Mouse (Mus musculus): ENCODE measurements at regions not wholly inside any gene's neighbourhood (a gene's known extent, or its start where the extent isn't known, plus 50 kb on each side); places are given as distances from the start of the nearest gene placed in this dataset.

GRCm38 (mm10) chr14:100484101-100484500 is 199.6 kb upstream of the Klf12 start:
- ATAC-seq: no peak
- Histone ChIP-seq H3K4me2 (replicated peaks) (no peak overlapping the region), H3K27ac (no peak overlapping the region), H3K27me3 (peaks cover 4% of the 10 kb centered on the region; the same call in 1 of the 2 replicates), H3K9ac (replicated peaks) (no peak overlapping the region), H3K4me3 (replicated peaks) (no peak overlapping the region), H3K4me1 (replicated peaks) (no peaks in the 10 kb centered on the region), H3K9me3 (no peaks in the 10 kb centered on the region), H3K36me3 (no peaks in the 10 kb centered on the region)
- WGBS: 77% methylated on average over 5 of the region's 5 CpGs

DNA sequence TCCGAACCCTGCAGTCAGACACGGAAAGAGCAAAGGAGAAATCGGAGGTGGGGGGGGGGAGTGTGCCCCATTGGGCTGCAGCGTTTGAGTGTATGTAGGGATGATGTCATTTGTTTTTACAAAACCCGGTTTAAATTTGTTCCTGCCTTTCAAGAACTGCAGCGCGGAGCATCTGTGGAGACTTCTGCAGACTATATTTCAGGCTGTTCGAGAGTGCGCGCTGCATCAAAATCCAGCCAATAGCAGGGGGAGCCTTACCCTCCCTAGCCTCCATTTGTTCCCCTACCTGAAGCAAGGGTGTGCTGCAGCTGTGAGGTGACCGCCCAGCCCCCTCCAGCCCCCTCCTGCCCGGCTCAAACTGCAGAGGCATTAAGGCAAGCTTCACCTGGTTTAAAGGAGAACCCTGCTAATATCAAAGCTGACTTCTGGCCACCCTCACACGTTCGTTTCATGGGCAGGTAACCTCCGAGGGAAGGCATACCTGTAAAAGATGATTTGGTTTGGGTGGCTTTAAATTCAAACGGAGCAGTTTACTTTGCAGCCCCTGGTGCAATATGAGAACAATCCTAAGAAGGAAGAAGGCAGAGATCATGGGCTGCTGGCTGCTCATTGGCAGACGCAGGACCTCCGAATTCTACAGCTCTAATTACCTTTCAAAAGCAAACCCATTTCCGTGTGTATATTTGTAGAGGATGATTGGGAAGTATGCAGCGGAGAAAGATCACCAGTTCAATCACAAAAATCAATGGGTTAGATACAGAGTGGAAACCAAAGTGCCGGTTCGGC is 193.3 kb upstream of the Klf12 start:
- no peak overlapping the region for H3K27ac ChIP-seq
- H3K4me1 ChIP-seq (replicated peaks): peaks cover 9% of the 10 kb centered on the region; the same call in 1 of the 2 replicates
- ATAC-seq: peak; percentile 93
- H3K4me2 ChIP-seq (replicated peaks): peak overlapping the region; percentile 74
- 9% methylated on average over 22 of the region's 22 CpGs for WGBS
- peak overlapping the region; percentile 60 for H3K9ac ChIP-seq (replicated peaks)
- peaks cover 4% of the 10 kb centered on the region; the same call in 1 of the 2 replicates for H3K27me3 ChIP-seq
- H3K9me3 ChIP-seq: no peaks in the 10 kb centered on the region
- H3K4me3 ChIP-seq (replicated peaks): peak overlapping the region; percentile 41
- H3K36me3 ChIP-seq: no peaks in the 10 kb centered on the region

GRCm38 (mm10) chr14:100468311-100468710 is 183.8 kb upstream of the Klf12 start:
- no peak overlapping the region for H3K4me3 ChIP-seq (replicated peaks)
- no peaks in the 10 kb centered on the region for H3K27me3 ChIP-seq
- H3K4me1 ChIP-seq (replicated peaks): no peaks in the 10 kb centered on the region
- no peaks in the 10 kb centered on the region for H3K36me3 ChIP-seq
- no peak for ATAC-seq
- H3K9me3 ChIP-seq: no peaks in the 10 kb centered on the region
- 92% methylated on average over 3 of the region's 3 CpGs for WGBS
- H3K27ac ChIP-seq: no peak overlapping the region
- H3K4me2 ChIP-seq (replicated peaks): no peak overlapping the region
- no peak overlapping the region for H3K9ac ChIP-seq (replicated peaks)

DNA sequence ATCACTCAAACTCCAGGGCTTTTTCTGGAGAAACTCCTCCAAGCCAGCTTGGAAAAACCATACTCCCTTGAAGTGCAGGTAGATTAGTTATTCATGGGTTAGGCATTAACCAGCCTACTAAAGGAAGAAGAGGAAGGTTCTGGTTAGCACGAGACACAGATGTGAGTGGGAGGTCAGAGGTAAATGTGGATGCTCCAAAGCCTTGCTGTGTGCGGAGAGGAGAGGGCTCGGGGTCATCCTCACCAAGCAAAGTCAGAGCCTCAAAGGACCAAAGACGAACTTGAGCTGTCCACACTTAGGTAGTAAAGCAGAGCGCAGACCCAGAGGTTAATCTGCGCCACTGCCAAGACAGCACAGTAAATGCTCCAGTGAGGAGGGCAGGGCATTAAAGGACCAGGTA is 177.8 kb upstream of the Klf12 start:
- no peak for ATAC-seq
- WGBS: 83% methylated on average over 6 of the region's 6 CpGs
- Histone ChIP-seq H3K9ac (replicated peaks) (no peak overlapping the region), H3K4me3 (replicated peaks) (no peak overlapping the region), H3K4me2 (replicated peaks) (no peak overlapping the region), H3K27me3 (no peaks in the 10 kb centered on the region), H3K9me3 (no peaks in the 10 kb centered on the region), H3K4me1 (replicated peaks) (peaks cover 44% of the 10 kb centered on the region), H3K36me3 (no peaks in the 10 kb centered on the region), H3K27ac (no peak overlapping the region)

DNA sequence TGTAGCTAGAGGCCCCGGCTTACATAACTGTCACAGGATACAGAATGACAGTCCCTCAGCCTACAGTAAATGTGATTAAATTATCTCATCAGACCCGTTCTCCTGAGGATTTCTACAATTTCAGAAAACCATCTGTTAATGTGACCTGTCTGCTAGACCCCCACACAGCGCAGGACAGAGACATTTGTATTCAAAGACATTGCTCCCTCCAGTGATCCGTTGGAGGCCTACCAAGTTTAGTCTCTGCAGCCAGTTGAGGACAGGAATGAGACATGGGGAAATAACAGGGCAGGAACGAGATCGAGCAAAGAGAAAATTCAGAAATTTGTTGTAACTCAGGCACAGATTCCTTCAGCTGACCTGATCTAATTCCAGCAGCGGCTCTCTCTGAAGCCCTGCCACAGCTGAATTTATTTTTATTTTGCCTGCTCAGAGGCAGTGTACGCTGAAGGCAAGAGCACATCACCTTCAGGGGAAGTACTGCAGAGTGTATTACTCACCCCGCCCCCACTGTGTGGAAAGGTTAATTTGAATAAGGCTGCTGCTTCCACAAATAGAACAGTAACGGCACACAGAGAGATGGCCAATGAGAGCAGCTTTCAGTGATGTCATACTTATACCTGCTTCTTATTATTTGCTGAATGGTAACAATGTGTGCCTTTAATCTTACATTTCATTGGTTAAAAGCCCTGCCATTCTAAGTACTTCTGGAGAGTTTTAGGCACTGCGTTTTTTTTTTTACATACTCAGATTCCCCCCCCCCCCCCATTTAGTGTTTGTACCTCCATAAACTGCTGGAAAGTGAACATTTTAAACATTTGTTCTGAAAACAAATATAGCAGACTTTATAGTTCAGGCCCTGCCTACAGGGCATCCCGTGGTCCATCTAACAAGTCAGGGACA is 176.9 kb upstream of the Klf12 start:
- 38% methylated on average over 12 of the region's 12 CpGs for WGBS
- Histone ChIP-seq H3K4me3 (replicated peaks) (no peak overlapping the region), H3K9me3 (no peaks in the 10 kb centered on the region), H3K9ac (replicated peaks) (0 out of 2 replicates have a peak overlapping the region, but pooled peaks have one; percentile 24), H3K4me1 (replicated peaks) (peaks cover 44% of the 10 kb centered on the region), H3K36me3 (no peaks in the 10 kb centered on the region), H3K27me3 (no peaks in the 10 kb centered on the region), H3K27ac (peak overlapping the region; percentile 83), H3K4me2 (replicated peaks) (peak overlapping the region; percentile 34)
- ATAC-seq: peak; percentile 86

- Histone ChIP-seq H3K36me3 (no peaks in the 10 kb centered on the region), H3K4me2 (replicated peaks) (peak overlapping the region; percentile 49), H3K4me1 (replicated peaks) (peaks cover 44% of the 10 kb centered on the region), H3K4me3 (replicated peaks) (peak overlapping the region; percentile 12; the same call in 1 of the 2 replicates), H3K27ac (peak overlapping the region; percentile 87), H3K9ac (replicated peaks) (0 out of 2 replicates have a peak overlapping the region, but pooled peaks have one; percentile 42), H3K27me3 (no peaks in the 10 kb centered on the region), H3K9me3 (no peaks in the 10 kb centered on the region)
- WGBS: 12% methylated on average over 8 of the region's 8 CpGs
- ATAC-seq: 0 out of 2 replicates have a peak, but pooled peaks have one; percentile 1
Observed at GRCm38 (mm10) chr14:100459601-100460290, 175.3 kb upstream of the Klf12 start.

DNA sequence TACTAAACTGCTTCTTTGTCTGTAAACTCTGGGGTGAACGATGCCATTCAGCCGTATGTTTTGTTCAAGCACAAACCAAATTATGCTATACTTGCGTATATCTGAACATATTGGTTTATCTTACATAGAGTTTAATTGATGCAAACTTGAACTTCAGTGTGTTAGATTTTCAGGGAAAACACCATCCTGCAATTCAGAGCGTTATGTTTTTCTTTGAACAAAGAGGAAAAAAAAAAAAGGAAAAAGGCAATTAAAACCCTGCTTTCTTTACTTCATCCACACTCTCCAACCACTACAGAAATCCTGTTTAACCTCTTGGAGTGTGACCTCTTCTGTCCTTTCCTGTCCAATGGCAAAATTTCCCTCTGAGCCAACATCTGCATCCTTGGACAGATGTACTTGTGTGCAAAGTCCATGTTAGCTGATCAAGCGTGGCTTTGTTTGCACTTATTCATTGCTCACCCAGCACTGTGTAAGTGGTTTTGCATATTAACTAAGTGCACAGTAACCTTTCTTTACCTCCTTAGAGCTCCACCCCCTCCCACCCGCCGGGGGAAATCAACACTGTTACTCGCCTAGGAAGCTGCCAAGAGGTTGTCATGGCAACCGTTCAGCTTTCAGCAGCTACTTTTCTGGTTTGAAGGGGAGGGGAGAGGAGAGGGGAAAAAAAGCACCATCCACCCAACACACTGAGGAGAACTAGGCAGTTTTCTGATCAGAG is 174.4 kb upstream of the Klf12 start:
- Histone ChIP-seq H3K9ac (replicated peaks) (peak overlapping the region; percentile 21; the same call in 1 of the 2 replicates), H3K4me2 (replicated peaks) (peak overlapping the region; percentile 49), H3K4me3 (replicated peaks) (peak overlapping the region; percentile 12; the same call in 1 of the 2 replicates), H3K27ac (peak overlapping the region; percentile 87), H3K27me3 (no peaks in the 10 kb centered on the region), H3K36me3 (no peaks in the 10 kb centered on the region), H3K4me1 (replicated peaks) (peaks cover 44% of the 10 kb centered on the region), H3K9me3 (no peaks in the 10 kb centered on the region)
- WGBS: 4% methylated on average over 9 of the region's 9 CpGs
- peak; percentile 93 for ATAC-seq

GRCm38 (mm10) chr14:100457870-100458726 is 173.6 kb upstream of the Klf12 start:
- no peak for ATAC-seq
- Histone ChIP-seq H3K9me3 (no peaks in the 10 kb centered on the region), H3K4me3 (replicated peaks) (no peak overlapping the region), H3K36me3 (no peaks in the 10 kb centered on the region), H3K27ac (peak overlapping the region; percentile 87), H3K4me2 (replicated peaks) (peak overlapping the region; percentile 13; the same call in 1 of the 2 replicates), H3K27me3 (no peaks in the 10 kb centered on the region), H3K4me1 (replicated peaks) (peaks cover 44% of the 10 kb centered on the region), H3K9ac (replicated peaks) (peak overlapping the region; percentile 21; the same call in 1 of the 2 replicates)
- WGBS: 28% methylated on average over 7 of the region's 7 CpGs

- no peak overlapping the region for H3K4me2 ChIP-seq (replicated peaks)
- no peaks in the 10 kb centered on the region for H3K9me3 ChIP-seq
- WGBS: 100% methylated on average over 1 of the region's 1 CpGs
- no peak overlapping the region for H3K27ac ChIP-seq
- H3K36me3 ChIP-seq: no peaks in the 10 kb centered on the region
- no peaks in the 10 kb centered on the region for H3K27me3 ChIP-seq
- ATAC-seq: no peak
- H3K4me3 ChIP-seq (replicated peaks): no peak overlapping the region
- no peak overlapping the region for H3K9ac ChIP-seq (replicated peaks)
- H3K4me1 ChIP-seq (replicated peaks): no peaks in the 10 kb centered on the region
Observed at GRCm38 (mm10) chr14:100446130-100446529, 161.7 kb upstream of the Klf12 start.

- no peak overlapping the region for H3K27ac ChIP-seq
- H3K27me3 ChIP-seq: no peaks in the 10 kb centered on the region
- 90% methylated on average over 3 of the region's 3 CpGs for WGBS
- no peak for ATAC-seq
- H3K9ac ChIP-seq (replicated peaks): no peak overlapping the region
- H3K9me3 ChIP-seq: no peaks in the 10 kb centered on the region
- H3K4me1 ChIP-seq (replicated peaks): no peaks in the 10 kb centered on the region
- no peak overlapping the region for H3K4me2 ChIP-seq (replicated peaks)
- no peak overlapping the region for H3K4me3 ChIP-seq (replicated peaks)
- H3K36me3 ChIP-seq: no peaks in the 10 kb centered on the region
Observed at GRCm38 (mm10) chr14:100444848-100445247, 160.4 kb upstream of the Klf12 start.
